Mouse (Mus musculus): ENCODE data around the gene Kremen2.

DNA sequence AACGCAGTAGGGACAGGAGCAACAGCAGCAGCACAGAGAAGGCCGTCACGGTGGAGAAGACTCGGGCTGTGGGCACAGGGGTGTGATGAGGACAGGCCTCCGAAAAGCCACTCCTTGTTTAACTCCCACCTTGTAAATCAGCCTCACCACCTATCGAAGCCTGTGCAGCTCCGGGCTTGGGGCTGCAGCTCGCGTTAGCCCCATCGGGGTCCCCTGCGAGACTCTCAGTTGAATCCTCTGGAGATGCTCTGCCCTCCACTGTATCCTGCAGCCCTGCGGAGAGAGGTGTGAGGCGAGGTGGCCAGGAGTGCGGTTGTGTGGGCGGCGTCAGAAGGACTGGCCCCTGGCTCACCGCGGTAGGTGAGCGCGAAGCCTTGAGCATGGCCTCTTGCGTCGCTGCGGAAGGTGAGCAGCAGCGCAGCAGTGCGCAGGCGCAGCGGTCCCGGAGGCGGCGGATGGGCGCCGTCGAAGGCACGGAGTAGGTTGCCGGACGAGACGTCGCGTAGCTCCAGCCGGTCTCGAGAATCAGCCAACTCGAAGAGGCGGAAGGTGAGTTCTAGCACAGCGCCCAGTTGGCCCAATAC, 3.3 kb downstream of the Kremen2 start:
- no peak for TF ChIP-seq CTCF (IDR thresholded peaks at IDR 0.05; ENCODE audit: control insufficient read depth, insufficient read depth, insufficient read length)
- no peak for TF ChIP-seq MAX (IDR thresholded peaks at IDR 0.05)

Data from C2C12 (cell line).